Mouse (Mus musculus): ENCODE measurements around the gene Ncl. TPM values are rescaled to one million over a fixed set of nuclear protein-coding genes. Genes with fewer than 3 reads are reported as not detected.

Ncl gene
- total and polyA plus RNA-seq, 3 experiments, result 387 to 2,262 (median 1,241) TPM

DNA sequence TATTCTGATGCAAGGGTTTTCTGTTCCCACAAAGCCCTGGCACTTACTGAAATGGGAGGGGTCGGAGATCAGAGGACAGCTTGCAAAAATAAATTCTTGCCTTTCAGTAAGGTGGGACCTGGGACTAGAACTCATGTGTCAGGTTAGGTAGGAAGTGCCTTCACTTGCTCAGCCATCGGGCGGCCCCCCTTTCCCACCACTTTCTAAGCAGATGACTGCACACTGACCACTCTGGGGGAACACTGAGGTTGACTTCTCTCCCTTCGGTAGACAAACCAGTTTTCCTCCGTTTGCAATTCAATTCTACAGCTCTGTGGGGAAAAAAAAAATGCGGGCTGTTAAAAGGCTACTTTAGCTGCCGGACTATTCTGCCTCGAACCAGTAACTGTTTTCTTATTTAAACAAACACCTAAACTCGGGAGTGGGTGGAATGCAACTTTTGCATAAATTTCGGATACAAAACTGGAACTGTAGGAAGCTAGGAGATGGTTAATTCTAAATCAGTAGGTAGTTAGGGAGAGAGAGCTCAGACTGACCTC is 47.7 kb downstream of the Ncl start:
- TF ChIP-seq TAL1 (conservative IDR thresholded peaks at IDR 0.05; ENCODE audit: low read depth, low read length), result no peak
- TF ChIP-seq CTCF (IDR thresholded peaks at IDR 0.05; ENCODE audit: low read depth, low read length), result no peak
- no peak for TF ChIP-seq GATA2 (IDR thresholded peaks at IDR 0.05; ENCODE audit: borderline replicate concordance, low read depth, low read length)
- H3K4me1 ChIP-seq (ENCODE audit: insufficient read depth, low read depth, low read length), result 0 out of 2 replicates have a peak, but pooled peaks cover 3% of the 10 kb centered on the region
- ATAC-seq (ENCODE audit: extremely low read depth, insufficient number of reproducible peaks, low FRiP score, poor library complexity, severe bottlenecking), result no peak

DNA sequence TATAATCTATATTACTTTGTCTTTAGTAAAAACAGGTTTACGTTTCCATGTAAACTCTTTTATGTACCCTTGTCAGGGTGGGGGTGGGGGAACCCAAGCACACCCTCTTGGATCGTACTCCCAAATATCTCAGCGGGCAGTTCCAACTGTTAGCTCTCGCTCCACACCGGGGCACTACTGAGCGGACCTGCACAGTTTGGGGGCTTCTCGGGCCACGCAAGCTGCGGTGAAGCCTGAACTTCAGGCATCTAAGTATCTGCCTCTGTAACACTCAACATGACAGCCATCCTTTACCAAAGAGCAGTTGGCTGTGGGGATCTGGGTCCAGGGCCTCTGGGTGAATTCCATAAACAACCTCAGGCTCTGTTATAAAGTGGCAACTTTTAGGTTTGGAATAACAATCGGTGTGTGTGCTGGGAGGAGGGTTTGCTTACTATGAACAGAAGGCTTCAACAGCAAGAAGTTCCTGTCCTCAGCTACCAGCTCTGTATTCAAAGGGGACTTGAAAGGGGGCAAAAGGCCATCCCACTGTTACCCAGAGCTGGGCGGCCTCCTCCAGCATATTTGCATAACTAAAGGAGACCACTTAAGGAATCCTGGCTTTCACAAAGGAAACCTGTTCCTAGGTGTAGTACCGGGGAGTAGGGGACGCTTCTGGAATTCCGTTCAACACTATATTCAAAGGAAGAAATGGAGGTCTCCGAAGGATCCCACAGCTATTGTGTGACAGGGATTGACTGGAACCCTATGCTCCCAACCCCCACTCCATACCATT is 48.5 kb downstream of the Ncl start:
- ATAC-seq (ENCODE audit: extremely low read depth, insufficient number of reproducible peaks, low FRiP score, poor library complexity, severe bottlenecking) (no peak), DNase-seq (ENCODE audit: low spot score) (no peak)
- TF ChIP-seq TAL1 (conservative IDR thresholded peaks at IDR 0.05; ENCODE audit: low read depth, low read length) (no peak), GATA1 (IDR thresholded peaks at IDR 0.05; ENCODE audit: borderline replicate concordance, low read length) (no peak), GATA2 (IDR thresholded peaks at IDR 0.05; ENCODE audit: borderline replicate concordance, low read depth, low read length) (no peak)
- Histone ChIP-seq H3K36me3 (replicated peaks) (no peaks in the 10 kb centered on the region), H3K27me3 (ENCODE audit: insufficient read depth, low read length) (peaks cover 42% of the 10 kb centered on the region), H3K4me1 (ENCODE audit: insufficient read depth, low read depth, low read length) (0 out of 2 replicates have a peak, but pooled peaks cover 3% of the 10 kb centered on the region), H3K9me3 (replicated peaks) (no peaks in the 10 kb centered on the region), H3K4me3 (ENCODE audit: low read depth, low read length) (no peak overlapping the region)

More for the DNA sequence above, 47.7 kb downstream of the Ncl start:
- DNase-seq (ENCODE audit: low spot score), result no peak
- H3K9me3 ChIP-seq (replicated peaks), result no peaks in the 10 kb centered on the region
- no peak overlapping the region for H3K4me3 ChIP-seq (ENCODE audit: low read depth, low read length)
- H3K27me3 ChIP-seq (ENCODE audit: insufficient read depth, low read length), result peaks cover 34% of the 10 kb centered on the region
- H3K36me3 ChIP-seq (replicated peaks), result no peaks in the 10 kb centered on the region

DNA sequence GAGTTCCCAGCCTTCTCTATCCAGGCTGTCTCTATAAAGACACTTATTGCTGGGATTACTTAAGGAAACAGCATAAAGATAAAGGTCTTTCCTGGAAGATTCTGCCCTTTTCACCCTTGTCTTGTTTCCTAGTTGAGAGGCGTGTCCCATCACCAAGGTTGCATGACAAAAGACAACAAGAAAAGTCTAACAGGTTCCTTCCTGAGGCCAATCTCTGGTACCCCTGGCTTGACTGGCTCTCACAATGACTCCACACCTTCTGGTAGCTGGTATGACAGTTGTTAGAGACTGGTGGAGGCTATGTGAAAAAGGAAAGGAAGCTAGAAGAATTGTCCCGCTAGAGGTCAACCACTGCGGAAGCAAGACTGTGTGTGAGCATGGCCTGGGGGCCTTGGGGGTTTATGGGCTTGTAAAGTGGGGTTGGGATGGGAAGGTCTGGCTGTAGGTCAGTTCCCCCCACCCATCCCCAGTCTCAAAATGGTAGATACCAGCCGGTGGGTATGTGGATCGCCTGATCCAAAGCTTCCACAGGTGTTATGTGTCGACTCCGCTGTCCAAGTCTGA is 49.8 kb downstream of the Ncl start:
- 0 out of 2 replicates have a peak, but pooled peaks cover 3% of the 10 kb centered on the region for H3K4me1 ChIP-seq (ENCODE audit: insufficient read depth, low read depth, low read length)
- no peaks in the 10 kb centered on the region for H3K36me3 ChIP-seq (replicated peaks)
- H3K4me3 ChIP-seq (ENCODE audit: low read depth, low read length), result no peak overlapping the region
- DNase-seq (ENCODE audit: low spot score), result no peak
- peaks cover 53% of the 10 kb centered on the region for H3K27me3 ChIP-seq (ENCODE audit: insufficient read depth, low read length)
- H3K9me3 ChIP-seq (replicated peaks), result no peaks in the 10 kb centered on the region
- no peak for ATAC-seq (ENCODE audit: extremely low read depth, insufficient number of reproducible peaks, low FRiP score, poor library complexity, severe bottlenecking)
- TF ChIP-seq CTCF (IDR thresholded peaks at IDR 0.05; ENCODE audit: low read depth, low read length), result no peak
- TF ChIP-seq GATA2 (IDR thresholded peaks at IDR 0.05; ENCODE audit: borderline replicate concordance, low read depth, low read length), result no peak
- no peak for TF ChIP-seq TAL1 (conservative IDR thresholded peaks at IDR 0.05; ENCODE audit: low read depth, low read length)
- no peak for TF ChIP-seq GATA1 (IDR thresholded peaks at IDR 0.05; ENCODE audit: borderline replicate concordance, low read length)
- TF ChIP-seq POLR2AphosphoS5 (IDR thresholded peaks at IDR 0.05; ENCODE audit: insufficient replicate concordance, low read depth, low read length), result no peak

DNA sequence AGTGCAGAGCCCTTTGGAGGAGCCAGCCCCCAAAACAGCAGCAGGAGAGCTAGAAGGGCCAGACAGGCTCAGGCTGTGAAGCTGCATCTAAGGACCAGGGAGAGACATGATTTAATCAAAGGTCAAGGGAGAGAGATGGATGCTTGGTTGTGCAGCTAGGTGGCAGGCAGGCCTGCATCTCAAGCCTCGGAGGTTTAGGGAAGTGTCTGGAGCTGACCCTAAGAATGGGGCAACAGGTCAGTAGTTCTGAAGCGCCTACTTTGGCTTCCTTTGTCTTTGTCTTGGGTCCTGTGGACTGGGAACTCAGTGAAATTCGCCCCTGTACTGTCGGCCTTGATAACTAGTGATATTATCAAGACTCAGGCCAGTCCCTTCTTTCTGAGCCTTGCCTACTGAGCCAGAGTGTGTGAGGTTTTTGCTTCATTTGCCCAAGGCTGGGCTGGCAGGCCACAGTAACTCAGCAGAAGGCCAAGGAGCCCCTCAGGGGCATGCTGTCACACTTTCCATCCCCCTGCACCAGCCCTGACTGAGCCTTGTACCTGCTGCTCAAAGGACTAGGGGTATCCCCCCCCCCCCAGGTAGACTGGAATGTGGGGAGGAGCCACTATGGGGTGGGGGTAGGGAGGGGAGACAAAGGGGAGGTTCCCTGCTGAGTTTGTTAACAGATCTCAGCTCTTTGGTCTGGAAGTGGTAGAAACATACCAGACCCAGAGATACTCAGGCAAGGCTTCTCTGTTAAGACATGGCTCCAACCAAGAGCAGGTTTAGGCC is 51.1 kb downstream of the Ncl start:
- no peak for ATAC-seq (ENCODE audit: extremely low read depth, insufficient number of reproducible peaks, low FRiP score, poor library complexity, severe bottlenecking)
- peaks cover 12% of the 10 kb centered on the region for H3K4me1 ChIP-seq (ENCODE audit: insufficient read depth, low read depth, low read length)

DNA sequence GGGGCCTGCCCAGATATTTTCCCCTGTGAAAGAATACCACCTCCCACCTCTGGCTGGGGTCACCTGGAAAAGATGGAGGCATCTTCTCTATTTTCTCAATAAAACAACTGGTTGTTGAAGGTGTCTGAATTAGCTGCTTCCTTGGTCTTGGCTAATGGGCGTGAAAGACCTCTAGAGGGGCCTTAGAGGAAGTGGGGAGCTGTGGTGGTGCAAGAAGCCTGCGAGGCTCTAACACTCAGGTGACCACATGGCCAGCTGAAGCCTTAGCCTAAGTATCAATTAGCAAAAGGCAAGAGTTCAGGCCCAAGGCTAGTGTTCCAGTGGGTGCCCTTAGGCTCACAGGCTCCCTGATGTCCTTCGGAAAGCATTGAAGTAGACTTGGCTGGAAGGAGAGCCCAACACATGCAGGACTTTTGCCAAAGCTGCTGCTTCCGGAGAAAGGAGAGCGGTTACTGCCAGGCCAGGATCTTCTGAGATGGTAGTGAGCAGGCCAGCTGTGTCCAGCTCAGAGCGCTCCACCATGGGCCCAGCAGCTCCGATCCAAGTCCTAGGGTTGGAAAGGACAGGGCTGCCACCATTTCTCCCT is 51.9 kb downstream of the Ncl start:
- H3K9me3 ChIP-seq (replicated peaks), result no peaks in the 10 kb centered on the region
- DNase-seq (ENCODE audit: low spot score) (no peak), ATAC-seq (ENCODE audit: extremely low read depth, insufficient number of reproducible peaks, low FRiP score, poor library complexity, severe bottlenecking) (no peak)
- TF ChIP-seq GATA2 (IDR thresholded peaks at IDR 0.05; ENCODE audit: borderline replicate concordance, low read depth, low read length) (no peak), TAL1 (conservative IDR thresholded peaks at IDR 0.05; ENCODE audit: low read depth, low read length) (no peak), GATA1 (IDR thresholded peaks at IDR 0.05; ENCODE audit: borderline replicate concordance, low read length) (no peak), POLR2AphosphoS5 (IDR thresholded peaks at IDR 0.05; ENCODE audit: insufficient replicate concordance, low read depth, low read length) (no peak), CTCF (IDR thresholded peaks at IDR 0.05; ENCODE audit: low read depth, low read length) (no peak)
- no peak overlapping the region for H3K4me3 ChIP-seq (ENCODE audit: low read depth, low read length)
- H3K4me1 ChIP-seq (ENCODE audit: insufficient read depth, low read depth, low read length), result peaks cover 14% of the 10 kb centered on the region
- H3K27me3 ChIP-seq (ENCODE audit: insufficient read depth, low read length), result peaks cover 67% of the 10 kb centered on the region
- no peaks in the 10 kb centered on the region for H3K36me3 ChIP-seq (replicated peaks)

More for the DNA sequence above, 51.1 kb downstream of the Ncl start:
- Histone ChIP-seq H3K36me3 (replicated peaks) (no peaks in the 10 kb centered on the region), H3K4me3 (ENCODE audit: low read depth, low read length) (no peak overlapping the region), H3K9me3 (replicated peaks) (no peaks in the 10 kb centered on the region), H3K27me3 (ENCODE audit: insufficient read depth, low read length) (peaks cover 61% of the 10 kb centered on the region)
- TF ChIP-seq TAL1 (conservative IDR thresholded peaks at IDR 0.05; ENCODE audit: low read depth, low read length), result no peak
- DNase-seq (ENCODE audit: low spot score), result no peak

DNA sequence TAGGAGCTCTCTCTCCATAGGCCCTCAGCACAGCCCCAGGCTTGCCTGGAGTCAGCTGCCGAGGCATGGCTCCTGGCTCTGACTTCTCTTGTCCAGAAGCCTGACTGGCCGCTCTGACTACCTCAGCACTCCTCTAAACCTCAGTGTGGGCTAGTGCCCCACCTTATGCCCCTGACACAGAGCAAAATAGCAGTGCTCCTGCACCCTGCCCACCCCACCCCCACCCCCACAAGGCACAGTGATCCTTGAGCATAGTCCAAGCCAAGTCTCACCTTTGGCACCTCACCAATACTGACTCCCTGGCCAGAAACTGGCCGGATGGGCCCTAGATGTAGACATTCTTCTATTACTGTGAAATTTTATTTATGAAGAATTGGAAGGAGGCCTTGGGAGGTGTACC is 52.5 kb downstream of the Ncl start:
- TF ChIP-seq TAL1 (conservative IDR thresholded peaks at IDR 0.05; ENCODE audit: low read depth, low read length) (no peak), GATA1 (IDR thresholded peaks at IDR 0.05; ENCODE audit: borderline replicate concordance, low read length) (no peak), POLR2AphosphoS5 (IDR thresholded peaks at IDR 0.05; ENCODE audit: insufficient replicate concordance, low read depth, low read length) (no peak)
- Histone ChIP-seq H3K4me3 (ENCODE audit: low read depth, low read length) (no peak overlapping the region), H3K27me3 (ENCODE audit: insufficient read depth, low read length) (peaks cover 73% of the 10 kb centered on the region), H3K9me3 (replicated peaks) (no peaks in the 10 kb centered on the region), H3K36me3 (replicated peaks) (no peaks in the 10 kb centered on the region), H3K4me1 (ENCODE audit: insufficient read depth, low read depth, low read length) (peaks cover 14% of the 10 kb centered on the region)
- no peak for ATAC-seq (ENCODE audit: extremely low read depth, insufficient number of reproducible peaks, low FRiP score, poor library complexity, severe bottlenecking)
- no peak for DNase-seq (ENCODE audit: low spot score)

Data from G1E (cell line).